Mouse (Mus musculus) midbrain, postnatal 0 days (tissue): ENCODE results near the gene Gpr137. TPM values are rescaled to one million over a fixed set of nuclear protein-coding genes. Genes with fewer than 3 reads are reported as not detected.

ENCODE experiments used
- ATAC-seq: fragments of 200-750 bp; cut with Nextera tagmentation; 2 replicates; pipeline ENCODE4 v1.8.0; 2017; ENCODE audit warnings: moderate number of reproducible peaks, mild to moderate bottlenecking, moderate TSS enrichment, moderate library complexity; ENCODE audit not compliant: low FRiP score
- DNase-seq: peaks from one replicate; pipeline ENCODE4 v3.0.0-alpha.2; 2015; ENCODE audit warnings: low spot score
- H3K27ac ChIP-seq: fragments of 300-500 bp; sonication (generic); 2 replicates; pipeline ENCODE4 v1.5.1; 2014; ENCODE audit warnings: low read depth, mild to moderate bottlenecking, low read length, mixed read lengths
- H3K27me3 ChIP-seq: fragments of 300-500 bp; sonication (generic); 2 replicates; pipeline ENCODE4 v1.6.1; 2014; ENCODE audit warnings: low read length, control low read depth, mixed read lengths; ENCODE audit not compliant: insufficient read depth
- H3K36me3 ChIP-seq: fragments of 300-500 bp; sonication (generic); 2 replicates; pipeline ENCODE4 v1.6.1; 2014; ENCODE audit warnings: low read length, control low read depth, mixed read lengths; ENCODE audit not compliant: insufficient read depth
- H3K4me1 ChIP-seq: fragments of 300-500 bp; sonication (generic); 2 replicates; pipeline ENCODE4 v1.6.1; 2014; ENCODE audit warnings: mild to moderate bottlenecking, control low read depth, antibody characterized with exemption, low read length, mixed read lengths; ENCODE audit not compliant: insufficient read depth
- H3K4me2 ChIP-seq: fragments of 300-500 bp; sonication (generic); 2 replicates; pipeline ENCODE4 v1.6.1; 2014; ENCODE audit warnings: low read depth, mild to moderate bottlenecking, low read length, mixed read lengths; ENCODE audit not compliant: poor library complexity, severe bottlenecking
- H3K4me3 ChIP-seq: fragments of 300-500 bp; sonication (generic); 2 replicates; pipeline ENCODE4 v1.5.1; 2014; ENCODE audit warnings: low read depth, mild to moderate bottlenecking, low read length, moderate library complexity
- H3K9ac ChIP-seq: fragments of 300-500 bp; sonication (generic); replicated peaks from 2 replicates; pipeline ENCODE4 v1.6.1; 2014; ENCODE audit warnings: mild to moderate bottlenecking, low read length, moderate library complexity, mixed read lengths; ENCODE audit not compliant: poor library complexity, severe bottlenecking
- H3K9me3 ChIP-seq: fragments of 300-500 bp; sonication (generic); 2 replicates; pipeline ENCODE4 v1.6.1; 2016; ENCODE audit warnings: low read length, control low read depth
- CTCF ChIP-seq: IDR thresholded peaks from 2 replicates; pipeline ENCODE4 v1.5.1; 2016; ENCODE audit warnings: antibody characterized with exemption, mild to moderate bottlenecking
- WGBS: fragments of 180-500 bp; shearing (Covaris S2); extraction: QIAGEN DNeasy Blood & Tissue Kit; methylation state at CpG from one replicate; pipeline ENCODE4 v1.1.7; 2014; 5-methylcytosine and 5-hydroxymethylcytosine counted together
- polyA plus RNA-seq: library from polyadenylated mRNA; unstranded; fragments of >200 nt; fragmentation: Nextera tagmentation; extraction: Ambion mirVana; gene quantifications from 2 replicates; pipeline ENCODE4 v1.2.1, GENCODE M21; 2015
- total RNA-seq: library from RNA; depleted of rRNA; stranded (reverse); fragments of >200 nt; gene quantifications from 2 replicates; pipeline ENCODE4 v1.2.3, GENCODE M21; 2014

The Gpr137 gene
- total and polyA plus RNA-seq, 2 experiments from 2014 or later, result 78.8 to 101 TPM

- Histone ChIP-seq H3K27me3 (peaks cover 35% of the 10 kb centered on the region), H3K9me3 (no peaks in the 10 kb centered on the region), H3K4me1 (peaks cover 11% of the 10 kb centered on the region; the same call in 1 of the 2 replicates), H3K4me2 (peak within 1 kb of the TSS; percentile 83), H3K9ac (peak within 1 kb of the TSS; percentile 62), H3K27ac (0 out of 2 replicates have a peak within 1 kb of the TSS, but pooled peaks have one; percentile 32), H3K36me3 (peaks cover 8% of the 10 kb centered on the region), H3K4me3 (peak within 1 kb of the TSS; percentile 51)
- no peak for DNase-seq
- ATAC-seq, result peak; percentile 35
- WGBS, result 8% methylated on average over 23 of the region's 23 CpGs
- TF ChIP-seq CTCF, result no peak
Observed at GRCm38 (mm10) chr19:6934195-6934977, 7.9 kb downstream of the Gpr137 start, which contains the start of gene Kcnk4. Gene Kcnk4 (minus strand): TSS chr19:6934515.

- peaks cover 40% of the 10 kb centered on the region for H3K27me3 ChIP-seq
- H3K4me1 ChIP-seq, result 0 out of 2 replicates have a peak, but pooled peaks cover 6% of the 10 kb centered on the region
- DNase-seq (peak; percentile 63), ATAC-seq (peak; percentile 64)
- H3K9me3 ChIP-seq, result no peaks in the 10 kb centered on the region
- peaks cover 8% of the 10 kb centered on the region for H3K36me3 ChIP-seq
- 3% methylated on average over 56 of the region's 58 CpGs for WGBS
- H3K9ac ChIP-seq, result peak overlapping the region; percentile 62
- no peak for TF ChIP-seq CTCF
- H3K27ac ChIP-seq, result 0 out of 2 replicates have a peak overlapping the region, but pooled peaks have one; percentile 32
- H3K4me3 ChIP-seq, result peak overlapping the region; percentile 51
- peak overlapping the region; percentile 83 for H3K4me2 ChIP-seq
Observed at GRCm38 (mm10) chr19:6933436-6934194, 8.7 kb downstream of the Gpr137 start.

- TF ChIP-seq CTCF, result no peak
- Histone ChIP-seq H3K36me3 (peaks cover 4% of the 10 kb centered on the region; the same call in 1 of the 2 replicates), H3K27ac (no peak overlapping the region), H3K4me3 (peak overlapping the region; percentile 51), H3K27me3 (peaks cover 42% of the 10 kb centered on the region), H3K9me3 (no peaks in the 10 kb centered on the region), H3K4me1 (0 out of 2 replicates have a peak, but pooled peaks cover 6% of the 10 kb centered on the region), H3K4me2 (peak overlapping the region; percentile 83), H3K9ac (0 out of 2 replicates have a peak overlapping the region, but pooled peaks have one; percentile 62)
- WGBS, result 12% methylated on average over 4 of the region's 4 CpGs
- DNase-seq (no peak), ATAC-seq (no peak)
Observed at GRCm38 (mm10) chr19:6933102-6933435, 9.2 kb downstream of the Gpr137 start.

- Histone ChIP-seq H3K9me3 (no peaks in the 10 kb centered on the region), H3K27ac (no peak overlapping the region), H3K4me2 (no peak overlapping the region), H3K4me1 (0 out of 2 replicates have a peak, but pooled peaks cover 6% of the 10 kb centered on the region), H3K27me3 (peaks cover 53% of the 10 kb centered on the region), H3K36me3 (no peaks in the 10 kb centered on the region), H3K4me3 (no peak overlapping the region), H3K9ac (no peak overlapping the region)
- TF ChIP-seq CTCF, result no peak
- DNase-seq (no peak), ATAC-seq (no peak)
- 45% methylated on average over 1 of the region's 1 CpGs for WGBS
Observed at GRCm38 (mm10) chr19:6932018-6932417, 10.3 kb downstream of the Gpr137 start.

GRCm38 (mm10) chr19:6931002-6931401 lies 11.3 kb downstream of the Gpr137 start:
- Histone ChIP-seq H3K4me2 (no peak overlapping the region), H3K36me3 (no peaks in the 10 kb centered on the region), H3K4me3 (no peak overlapping the region), H3K9me3 (no peaks in the 10 kb centered on the region), H3K4me1 (0 out of 2 replicates have a peak, but pooled peaks cover 6% of the 10 kb centered on the region), H3K9ac (no peak overlapping the region), H3K27me3 (peaks cover 62% of the 10 kb centered on the region), H3K27ac (no peak overlapping the region)
- ATAC-seq (no peak), DNase-seq (no peak)
- no peak for TF ChIP-seq CTCF
- WGBS, result 7% methylated on average over 2 of the region's 2 CpGs
